Mouse (Mus musculus) gastrocnemius, postnatal 25 days (tissue): ENCODE data around the gene Lrrc32. TPM values are rescaled to one million over a fixed set of nuclear protein-coding genes. Genes with fewer than 3 reads are reported as not detected.

Experiments
- DNase-seq: peaks from one replicate; pipeline ENCODE4 v3.0.0; 2022
- long read RNA-seq, 2 experiments: library from polyadenylated mRNA; stranded (forward); transcript quantifications; one replicate each; pipeline ENCODE4 v2.0.0; 2021
- total RNA-seq, 2 experiments: library from RNA; stranded (reverse); gene quantifications; 1 replicate in 1 of 2; 2 replicates in 1 of 2; pipeline ENCODE4 v1.2.3; 2021

The Lrrc32 gene
- total RNA-seq, result 1 to 10 TPM; 4.9 to 5.0 TPM
- long read RNA-seq, experiment 1, full-length matches to known transcripts, result 2 of 3 reads
- long read RNA-seq, experiment 1, partial matches to known transcripts, result 0 of 3 reads
- long read RNA-seq, experiment 1, other reads (novel, unspliced or antisense), result 1 of 3 reads
- long read RNA-seq, experiment 2, full-length matches to known transcripts, result 4 of 7 reads
- long read RNA-seq, experiment 2, partial matches to known transcripts, result 0 of 7 reads
- long read RNA-seq, experiment 2, other reads (novel, unspliced or antisense), result 3 of 7 reads

DNA sequence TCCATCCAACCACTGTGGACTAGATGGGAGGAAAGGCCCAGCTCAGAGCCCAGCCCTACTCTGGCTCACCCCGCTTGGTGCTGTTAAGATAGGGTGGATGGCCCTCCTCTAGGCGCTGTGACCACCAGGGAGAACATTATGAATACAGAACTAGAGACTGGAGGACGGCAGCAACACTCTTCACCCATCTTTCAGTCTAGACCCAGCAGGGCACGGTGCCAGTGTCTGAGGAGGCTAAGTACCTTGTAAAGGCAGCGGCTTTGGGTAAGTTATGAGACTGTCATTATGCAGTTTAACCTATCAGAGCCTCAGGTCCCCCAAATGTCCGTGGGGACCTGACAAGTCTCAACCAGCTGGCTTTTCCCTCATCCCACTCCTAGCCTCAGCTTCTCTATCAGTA lies at the start of gene Lrrc32:
Gene Lrrc32, plus strand, starts transcription at position 153 of the 400 bp plus-strand sequence.
- no peak for DNase-seq

DNA sequence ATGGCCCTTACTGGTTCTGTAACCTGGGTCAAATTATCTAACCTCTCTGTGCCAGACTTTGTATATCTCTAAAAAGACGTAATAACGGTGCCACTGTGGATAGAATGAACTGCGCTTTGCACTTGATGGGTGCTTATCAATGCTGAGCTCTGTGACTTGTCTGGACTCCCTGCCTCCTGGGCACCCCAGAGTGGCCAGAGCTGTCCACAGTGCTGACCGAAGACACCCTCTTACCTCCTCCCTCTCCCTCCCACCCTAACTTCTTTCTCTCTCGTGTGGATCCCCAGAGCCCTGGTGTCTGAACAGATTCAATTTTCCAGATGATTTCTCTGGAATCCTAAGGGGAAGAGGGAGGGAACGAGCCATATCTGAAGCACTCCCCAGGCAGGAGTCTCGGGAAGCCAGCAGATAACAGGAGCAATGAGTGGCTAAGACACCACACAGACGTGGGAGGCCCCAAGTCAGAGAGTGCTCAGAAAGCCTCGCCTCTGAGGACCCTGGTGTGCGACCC lies 49.1 kb upstream of the Lrrc32 start, which contains the start of gene Gucy2d:
Gene Gucy2d, plus strand, starts transcription at position 461 of the 511 bp plus-strand sequence.
- no peak for DNase-seq

- no peak for DNase-seq
Measured at GRCm38 (mm10) chr7:98446873-98447272, 42.2 kb upstream of the Lrrc32 start.

DNA sequence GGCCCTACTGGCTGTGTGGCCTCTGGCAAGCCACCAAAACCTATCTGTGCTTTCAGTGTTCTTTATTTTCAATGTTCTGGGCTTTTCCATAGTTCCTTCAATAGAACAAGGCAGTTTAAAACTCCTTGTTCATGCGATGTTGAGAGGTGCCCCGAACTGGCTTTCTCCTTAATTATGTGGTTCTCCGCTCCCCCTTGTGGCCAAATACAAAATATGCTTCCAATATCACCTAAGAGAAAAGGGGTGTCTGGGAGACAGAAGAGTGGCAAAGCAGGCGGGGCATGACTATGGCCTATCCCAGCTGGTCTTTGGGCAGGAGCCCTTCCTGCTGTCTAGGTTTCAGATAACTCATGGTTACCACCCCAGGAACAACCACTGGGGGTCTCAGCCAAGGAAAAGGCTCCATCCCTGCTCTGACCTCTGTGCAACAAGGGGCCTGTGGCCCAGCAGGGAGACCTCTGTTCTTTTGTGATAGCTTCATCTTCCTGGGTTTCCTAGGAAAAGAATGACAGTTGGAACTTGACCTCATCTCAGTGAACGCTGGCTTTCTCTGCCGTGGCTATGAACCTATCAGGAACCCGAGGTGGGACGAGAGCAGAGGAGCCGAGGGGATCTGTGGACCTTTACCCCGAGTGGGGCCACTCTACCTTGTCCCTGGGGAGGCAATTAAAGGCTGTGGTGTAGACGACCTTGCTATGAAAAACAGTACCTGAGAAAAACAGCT lies 41.3 kb upstream of the Lrrc32 start:
- DNase-seq, result no peak

- DNase-seq, result no peak
Measured at GRCm38 (mm10) chr7:98448309-98448630, 40.8 kb upstream of the Lrrc32 start.

DNA sequence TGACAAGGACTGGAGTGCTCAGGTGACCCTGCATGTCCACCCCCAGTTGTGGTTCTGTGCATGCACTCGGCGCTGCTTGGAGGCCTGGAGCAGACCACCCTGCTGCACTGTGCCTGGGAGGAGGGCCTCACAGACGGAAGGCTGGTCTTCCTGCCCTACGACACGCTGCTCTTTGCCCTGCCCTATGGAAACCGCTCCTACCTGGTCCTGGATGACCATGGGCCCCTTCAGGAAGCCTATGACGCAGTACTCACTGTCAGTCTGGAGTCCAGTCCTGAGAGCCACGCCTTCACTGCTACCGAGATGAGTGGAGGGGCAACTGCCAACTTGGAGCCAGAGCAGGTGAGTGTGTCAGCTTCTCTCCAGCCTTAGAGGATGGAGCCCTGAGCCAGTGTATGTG lies 39.4 kb upstream of the Lrrc32 start:
- no peak for DNase-seq

DNA sequence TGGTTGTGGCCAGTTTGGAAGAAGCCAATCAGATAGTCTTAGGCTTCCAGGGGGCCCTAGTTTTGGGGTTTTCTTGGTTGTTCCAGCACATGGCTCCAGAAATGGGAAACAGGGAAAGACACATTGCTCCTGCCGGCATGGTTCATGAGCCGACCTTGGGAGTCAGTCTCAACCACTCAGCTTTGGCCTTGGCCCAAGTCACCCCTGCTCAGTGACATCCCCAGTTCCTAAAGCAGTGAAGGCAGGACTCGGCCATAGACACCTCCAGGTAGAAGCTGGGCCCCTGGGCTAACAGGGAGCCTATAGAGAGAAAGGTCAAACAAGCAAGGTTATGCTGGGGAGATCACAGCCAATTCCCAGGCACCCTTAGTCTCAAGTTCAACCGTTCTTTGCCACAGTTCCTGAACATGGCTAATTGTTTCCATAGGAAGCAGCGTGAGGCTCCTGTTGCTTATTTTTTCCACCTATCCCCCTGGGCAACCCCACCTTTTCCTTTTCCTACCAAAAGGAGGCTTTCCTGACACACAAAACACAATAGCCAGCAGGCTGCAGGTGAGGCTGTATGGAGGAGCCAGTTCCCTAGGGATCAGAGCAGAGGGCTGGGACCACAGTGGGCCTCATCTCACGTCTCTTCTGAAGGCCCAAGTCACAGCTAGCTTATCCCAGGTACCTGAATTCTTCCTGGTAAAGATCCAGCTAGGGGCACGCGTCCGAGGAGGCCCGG lies 34.5 kb upstream of the Lrrc32 start:
- DNase-seq, result no peak

DNA sequence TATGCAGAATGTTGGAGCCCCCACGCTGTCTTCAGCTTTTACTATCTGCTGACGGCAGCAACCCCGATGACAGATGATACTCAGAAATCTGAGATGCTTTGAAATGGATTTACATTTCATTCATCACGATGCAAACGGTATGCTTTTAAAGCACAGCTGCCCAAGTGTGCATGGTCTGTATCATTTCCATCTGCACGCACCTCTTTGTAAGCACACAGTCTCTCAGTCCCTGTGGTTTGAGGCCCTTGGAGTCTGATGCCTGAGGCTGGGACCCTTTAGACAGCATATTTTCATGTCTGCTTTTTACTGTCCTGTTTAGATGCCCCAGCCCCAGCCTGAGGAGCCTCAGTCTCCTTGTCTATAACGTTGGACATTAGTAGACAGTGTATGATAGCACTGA lies 28.8 kb upstream of the Lrrc32 start:
- no peak for DNase-seq

DNA sequence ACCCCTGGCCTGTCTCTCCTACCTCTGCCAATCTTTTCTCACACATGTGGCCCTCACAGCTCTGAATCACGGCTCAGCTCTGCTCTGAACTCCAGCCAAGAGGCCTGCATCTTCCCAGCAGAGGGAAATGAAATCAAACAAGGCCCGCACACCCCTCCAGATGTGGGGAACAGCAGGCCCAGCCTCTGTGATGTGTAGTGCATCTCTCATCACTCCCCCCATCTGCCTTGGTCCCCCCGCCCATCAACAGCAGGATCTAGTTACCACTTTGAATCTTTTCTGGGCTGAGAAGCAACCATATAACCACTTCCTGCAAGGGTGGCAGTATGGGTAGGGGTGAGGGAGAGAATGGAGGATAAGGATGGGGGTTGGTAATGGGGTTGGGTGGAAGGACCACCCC lies 20.0 kb upstream of the Lrrc32 start:
- DNase-seq, result no peak

- no peak for DNase-seq
Measured at GRCm38 (mm10) chr7:98472529-98472928, 16.6 kb upstream of the Lrrc32 start.

- no peak for DNase-seq
Measured at GRCm38 (mm10) chr7:98474558-98474957, 14.5 kb upstream of the Lrrc32 start.

DNA sequence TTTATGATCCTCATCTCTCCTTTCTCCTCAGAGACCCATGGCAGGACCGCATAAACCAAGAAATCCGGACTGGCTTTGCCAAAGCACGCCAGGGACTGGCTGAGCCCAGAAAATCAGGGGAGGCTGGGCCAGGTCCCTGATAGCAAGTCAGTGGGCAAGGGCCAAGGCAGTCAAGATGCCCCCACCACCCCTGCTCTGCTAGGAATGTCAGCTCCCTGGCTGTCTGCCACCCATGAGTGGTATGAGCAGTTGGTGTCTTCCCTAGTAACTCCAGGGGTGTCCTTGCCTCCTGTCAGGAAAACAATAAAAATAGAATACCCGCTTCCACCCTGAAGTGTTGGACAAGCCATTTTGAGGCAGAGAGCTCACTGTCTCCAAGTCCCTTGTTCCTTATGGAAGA lies 11.9 kb upstream of the Lrrc32 start:
- DNase-seq, result peak; percentile 41

DNA sequence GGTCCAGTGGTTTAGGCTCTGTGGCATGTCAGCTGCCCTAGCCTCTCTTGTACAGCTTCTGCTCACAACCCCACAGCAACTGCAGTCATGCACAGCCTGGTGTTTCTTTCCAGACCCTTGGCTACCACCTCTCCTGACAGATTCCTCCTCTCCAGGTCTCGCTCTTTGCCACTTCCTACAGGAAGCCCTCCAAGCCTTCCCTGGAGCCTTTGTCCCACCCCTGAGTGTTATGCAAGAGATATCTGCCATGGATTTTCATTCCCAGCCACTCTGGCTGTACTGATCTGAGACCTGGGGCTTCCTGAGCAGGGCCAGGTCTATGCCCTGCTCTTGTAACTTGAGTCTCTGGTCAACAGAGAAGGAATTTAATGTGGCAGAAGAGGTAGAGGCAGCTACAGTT lies 8.6 kb upstream of the Lrrc32 start:
- DNase-seq, result no peak

DNA sequence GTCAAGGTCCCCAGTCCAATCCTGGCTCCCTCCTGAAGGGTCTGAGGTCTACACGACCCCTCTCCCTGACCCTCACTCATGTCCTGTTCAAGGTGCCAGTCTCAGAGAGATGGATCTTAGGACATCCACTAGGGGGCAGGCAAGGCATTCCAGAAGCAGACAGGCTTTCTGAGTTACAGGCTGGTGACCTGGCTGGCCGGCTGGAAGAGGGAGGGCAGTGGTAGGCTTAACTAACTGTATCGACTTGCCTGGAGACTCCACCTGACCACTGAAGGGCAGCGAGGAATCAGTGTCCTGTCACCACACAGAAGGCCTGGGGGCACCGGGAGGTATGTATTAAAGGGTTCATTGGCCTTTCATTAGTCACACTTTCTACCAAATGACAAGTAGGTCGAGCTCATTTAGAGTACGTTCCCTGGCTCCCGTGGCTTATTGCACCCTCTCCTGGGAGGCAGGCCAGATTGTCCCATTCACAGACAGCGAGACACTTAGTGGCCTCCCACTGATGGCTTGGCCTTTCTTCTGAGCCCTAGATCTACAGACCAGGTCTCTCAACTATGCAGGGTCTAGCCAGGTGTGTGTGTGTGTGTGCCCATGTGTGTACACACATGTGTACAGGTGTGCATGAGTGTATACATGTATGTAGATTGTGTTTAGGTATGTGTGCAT lies 7.9 kb upstream of the Lrrc32 start:
- peak; percentile 67 for DNase-seq

DNA sequence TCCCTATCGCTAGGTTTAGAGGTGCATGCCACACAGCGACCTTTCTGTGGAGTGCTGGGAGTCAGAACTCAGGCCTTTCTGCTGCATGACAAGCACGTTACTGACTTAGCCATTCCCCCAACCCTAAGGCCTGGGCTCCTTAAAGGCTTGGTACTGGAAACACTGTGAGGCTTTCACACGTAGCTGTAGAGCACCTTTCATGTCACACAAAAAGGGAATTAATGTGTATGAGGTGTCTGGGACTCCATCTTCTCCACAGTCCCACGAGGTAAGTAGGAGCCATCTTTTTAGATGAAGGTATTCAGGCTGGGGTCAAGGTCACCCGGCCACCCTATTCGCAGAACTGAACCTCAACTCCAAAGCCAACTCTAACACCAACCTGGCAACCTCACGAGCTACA lies 7.2 kb upstream of the Lrrc32 start:
- no peak for DNase-seq

DNA sequence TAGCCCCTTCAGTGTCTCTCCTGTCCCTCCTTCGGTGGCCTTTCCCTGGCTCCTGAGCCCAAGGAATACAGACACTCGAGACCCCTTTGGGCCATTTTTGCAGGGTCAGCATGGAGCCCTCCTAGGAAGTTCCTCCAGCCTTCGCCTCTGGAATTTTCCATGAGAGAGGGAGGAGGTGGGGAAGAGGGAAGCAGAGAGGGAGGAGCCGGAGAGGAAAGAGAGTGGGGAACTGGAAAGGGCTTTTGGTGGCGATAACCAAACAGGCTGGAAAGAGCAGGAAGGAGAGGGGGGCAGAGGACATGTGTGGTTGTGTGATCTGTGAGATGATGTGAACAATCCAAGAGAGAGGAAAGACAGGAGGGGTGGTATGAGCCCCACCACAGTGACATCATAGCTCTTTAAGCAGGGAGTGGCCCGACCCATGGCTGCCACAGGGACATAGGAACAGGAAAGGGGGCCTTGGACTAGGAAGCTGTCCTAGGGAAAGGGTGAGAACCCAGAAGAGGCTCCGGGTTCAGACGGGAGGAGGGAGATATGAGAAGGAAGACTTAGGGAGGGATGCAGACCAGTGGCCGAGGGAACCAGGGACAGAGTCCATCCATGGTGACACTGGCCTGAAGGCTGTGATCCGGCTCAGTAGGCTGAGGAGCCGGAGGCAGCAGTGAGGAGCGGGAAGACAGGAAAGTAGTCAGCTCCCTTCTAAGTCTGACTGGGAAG lies 6.4 kb upstream of the Lrrc32 start:
- no peak for DNase-seq

DNA sequence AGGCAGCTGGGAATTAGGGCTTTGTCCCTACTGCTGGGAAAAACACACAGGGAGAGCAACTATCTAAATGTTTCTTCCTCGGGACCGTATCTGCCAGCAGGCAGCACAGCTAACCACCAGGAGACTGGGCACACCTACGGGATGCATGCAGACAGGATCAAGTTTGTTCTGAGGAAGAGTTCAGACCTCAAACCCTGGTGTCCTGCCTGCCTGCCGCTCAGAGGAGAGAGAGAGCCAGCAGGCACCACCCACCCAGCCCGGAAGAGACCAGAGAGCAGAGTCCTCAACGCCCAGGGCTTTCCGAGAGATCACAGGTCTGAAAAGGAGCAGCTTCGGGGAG lies 5.8 kb upstream of the Lrrc32 start:
- no peak for DNase-seq

DNA sequence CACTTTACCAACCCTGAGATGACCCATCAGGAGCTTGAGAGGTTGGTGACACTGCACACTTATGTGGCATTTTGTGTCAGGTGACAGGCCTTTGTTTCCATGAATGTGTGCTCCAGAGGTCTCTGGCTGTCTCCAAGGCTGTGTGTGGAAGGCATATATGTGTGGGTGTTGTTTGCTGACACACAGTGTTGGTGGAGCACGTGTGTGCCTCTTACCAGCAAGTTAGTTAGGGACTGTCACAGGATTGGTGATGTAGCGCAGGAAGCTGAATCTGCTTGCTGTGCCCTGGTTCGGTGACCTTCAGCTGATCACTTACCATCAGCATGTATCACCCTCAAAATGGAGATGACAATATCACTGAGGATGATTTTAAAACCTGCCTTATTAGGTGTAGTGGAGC lies 4.2 kb upstream of the Lrrc32 start:
- no peak for DNase-seq

- no peak for DNase-seq
Measured at GRCm38 (mm10) chr7:98485508-98485907, 3.6 kb upstream of the Lrrc32 start.

GRCm38 (mm10) chr7:98486471-98486917 lies 2.6 kb upstream of the Lrrc32 start:
- no peak for DNase-seq

- DNase-seq, result no peak
Measured at GRCm38 (mm10) chr7:98487202-98487980, 1.7 kb upstream of the Lrrc32 start.
